Mouse (Mus musculus): ENCODE data around the gene Tmem182.

Tmem182 gene

GRCm38 (mm10) chr1:40867651-40868050 is 62.2 kb downstream of the Tmem182 start:
- DNase-seq = no peak

- no peak for DNase-seq
Measured at GRCm38 (mm10) chr1:40873760-40874455, 68.5 kb downstream of the Tmem182 start.

DNA sequence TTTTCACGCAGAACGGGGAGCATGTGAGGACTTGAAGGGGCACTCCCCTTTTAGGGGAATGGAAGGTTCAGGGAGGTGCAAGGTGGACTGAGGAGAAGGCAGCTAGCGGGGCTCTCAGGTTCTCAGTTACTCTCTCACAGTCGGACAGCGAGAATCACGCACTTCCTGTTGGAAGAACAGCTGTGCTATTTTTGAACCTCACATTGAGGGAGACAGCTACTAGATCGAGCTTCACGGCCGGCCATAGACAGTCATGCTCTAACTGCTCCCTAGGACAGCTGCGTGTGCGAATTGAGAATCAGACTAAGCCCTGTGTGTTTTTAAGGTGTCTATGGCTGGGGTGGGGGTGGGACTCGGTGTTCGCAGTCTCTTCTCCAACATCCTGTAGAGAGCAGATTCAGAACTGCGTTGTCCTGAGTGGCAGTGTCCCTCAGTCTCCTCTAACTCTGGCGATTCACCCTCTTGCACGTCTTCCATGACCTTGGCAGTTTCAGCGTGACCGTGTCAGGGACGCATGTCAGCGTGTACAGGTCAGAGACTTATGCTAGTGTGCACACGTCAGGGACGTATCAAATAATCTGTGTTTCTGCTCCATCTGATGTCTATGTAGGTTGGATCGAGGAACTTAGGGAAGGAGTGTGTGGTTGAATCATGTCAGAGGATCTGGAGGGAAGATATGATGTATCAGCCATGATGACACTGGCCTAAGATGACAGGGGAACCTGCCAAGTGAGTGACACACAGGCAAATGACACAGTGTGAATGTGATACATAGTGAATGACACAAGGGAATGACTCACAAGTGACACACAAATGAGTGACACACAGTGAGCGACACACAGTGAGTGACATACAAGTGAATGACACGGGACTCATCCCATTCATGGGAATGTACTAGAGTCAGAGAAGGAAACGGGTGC is 69.3 kb downstream of the Tmem182 start:
- no peak for DNase-seq

DNA sequence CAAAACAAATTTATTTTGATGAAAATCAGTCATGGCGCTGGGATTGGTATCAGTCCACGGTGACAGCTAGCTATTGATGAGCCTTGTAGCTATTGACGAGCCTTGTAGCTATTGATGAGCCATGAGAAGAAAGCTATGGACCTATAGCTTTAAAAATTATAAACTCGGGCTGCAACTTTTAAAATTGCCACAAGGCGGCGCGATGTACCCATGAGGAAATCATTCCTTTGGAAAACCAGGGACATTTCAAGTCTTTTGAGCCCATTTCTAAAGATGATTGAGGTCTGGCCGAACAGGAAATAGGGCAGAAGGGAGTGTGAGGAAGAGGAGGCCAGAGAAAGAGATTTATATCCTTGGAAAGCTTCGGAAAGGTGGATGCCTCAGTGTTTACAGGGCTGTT is 73.7 kb downstream of the Tmem182 start:
- peak; percentile 79 for DNase-seq

DNA sequence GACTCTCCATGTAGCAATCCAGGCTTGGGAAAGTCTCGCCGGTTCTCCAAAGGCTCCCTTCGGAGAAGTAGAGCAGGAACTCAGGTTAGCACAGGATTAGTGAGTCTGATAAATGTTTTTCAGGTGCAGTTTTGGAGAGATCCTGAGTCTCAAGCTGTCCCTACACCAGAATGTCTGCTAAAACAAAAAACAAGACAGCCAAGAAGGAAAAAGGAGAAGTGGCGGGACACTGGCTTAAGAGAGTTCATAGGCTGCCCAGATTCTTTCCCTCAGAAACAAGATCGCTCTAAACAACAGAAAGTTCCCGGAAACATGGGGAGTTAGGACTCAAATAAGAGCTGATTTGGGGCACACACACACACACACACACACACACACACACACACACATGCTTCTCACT is 74.1 kb downstream of the Tmem182 start:
- DNase-seq = no peak

- DNase-seq = peak in 1 of 2 experiments; percentile 22
Measured at GRCm38 (mm10) chr1:40880527-40880926, 75.1 kb downstream of the Tmem182 start.

- DNase-seq = no peak
Measured at GRCm38 (mm10) chr1:40883856-40884255, 78.5 kb downstream of the Tmem182 start.

DNA sequence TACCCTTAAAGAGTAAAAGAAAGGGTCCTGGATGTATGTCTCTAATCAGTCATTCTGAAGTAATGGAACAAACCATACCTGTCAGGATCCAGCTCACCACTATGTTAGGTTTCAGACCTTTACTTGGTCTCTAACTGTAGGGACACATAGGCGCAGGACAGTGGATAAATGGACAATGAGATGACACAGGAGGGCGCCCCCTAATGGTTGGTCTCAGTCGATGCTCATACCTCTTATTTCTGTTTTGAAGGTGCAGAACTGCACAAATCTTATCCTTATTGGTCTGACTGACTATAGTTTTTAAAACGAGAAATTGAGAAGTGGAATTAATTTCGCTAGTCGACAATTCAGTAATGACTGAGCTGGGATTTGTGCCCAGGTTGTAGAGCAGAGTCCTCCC is 79.5 kb downstream of the Tmem182 start:
- no peak for DNase-seq

- DNase-seq = peak; percentile 81 to 86
Measured at GRCm38 (mm10) chr1:40887673-40888072, 82.3 kb downstream of the Tmem182 start.

DNA sequence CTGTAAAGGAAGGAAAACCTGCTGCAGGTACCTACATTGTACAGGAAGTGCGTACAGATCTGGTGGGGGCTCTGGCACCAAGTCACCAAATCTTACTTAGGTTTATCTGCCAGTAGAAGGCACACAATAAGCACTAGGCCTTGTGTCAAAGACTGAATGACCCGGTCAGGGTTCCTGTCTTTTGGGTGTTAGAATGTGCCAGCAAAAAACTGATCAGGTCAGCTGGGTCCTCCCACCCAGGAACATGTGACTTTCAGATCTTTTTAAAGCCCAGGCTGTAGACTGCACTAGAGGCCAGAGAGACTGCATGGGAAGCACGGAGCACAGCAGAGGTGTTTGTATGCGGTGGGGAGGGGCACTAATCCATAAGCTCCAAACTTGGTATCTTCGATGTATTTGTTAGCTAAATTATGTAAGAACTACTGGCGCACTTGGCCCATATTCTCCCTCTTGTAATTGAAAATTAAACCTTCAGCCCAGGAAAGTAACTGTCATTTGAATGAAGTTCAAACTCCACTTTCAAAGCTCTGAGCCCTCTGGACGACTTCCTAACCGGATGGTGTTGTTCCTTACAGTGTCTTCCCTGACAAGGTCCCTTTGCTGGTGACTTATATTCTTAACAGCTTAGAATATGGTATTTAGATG is 83.1 kb downstream of the Tmem182 start:
- DNase-seq = no peak

DNA sequence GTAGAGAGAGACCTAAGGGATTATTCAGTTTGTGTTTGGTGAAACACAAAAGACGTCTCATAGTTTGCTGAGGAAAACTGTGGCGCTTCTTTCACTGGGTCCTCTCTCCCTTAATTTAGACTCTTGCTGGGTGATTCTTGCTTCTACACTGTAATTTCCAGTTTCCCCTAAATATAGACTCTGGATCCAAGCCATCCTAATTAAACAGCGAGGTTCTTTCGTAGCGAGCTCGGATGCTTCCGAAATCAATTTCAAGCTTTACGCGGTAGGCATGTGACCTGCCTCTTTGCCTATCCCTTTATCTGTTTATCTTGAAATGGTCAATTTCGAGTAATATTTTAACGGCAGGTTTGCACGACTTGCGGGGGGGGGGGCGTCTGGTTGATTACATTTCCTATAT is 84.2 kb downstream of the Tmem182 start:
- no peak for DNase-seq

DNA sequence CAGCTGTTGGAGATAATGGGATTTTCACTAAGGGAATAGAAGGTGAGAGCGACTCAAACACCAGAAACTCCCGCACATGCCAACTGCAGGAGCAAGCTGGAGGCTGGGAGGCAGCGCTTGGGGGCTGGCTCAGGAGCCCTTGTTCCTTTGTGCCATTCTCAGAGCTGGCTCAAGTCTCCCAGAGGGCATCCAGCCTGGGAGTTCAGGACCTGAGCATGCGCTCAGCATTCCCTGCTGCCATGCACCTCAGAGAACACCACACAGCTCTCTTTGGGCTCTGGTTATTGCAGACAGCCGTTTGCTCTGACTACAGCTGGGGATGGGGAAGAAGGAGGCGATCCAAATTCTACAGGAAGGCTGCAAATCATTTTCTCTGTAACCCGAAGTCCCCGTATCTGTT is 84.8 kb downstream of the Tmem182 start:
- DNase-seq = peak in 1 of 2 experiments; percentile 15

GRCm38 (mm10) chr1:40903712-40904111 is 98.3 kb downstream of the Tmem182 start:
- DNase-seq = no peak

Measured in kidney, postnatal 4 days (tissue).